Mouse (Mus musculus) heart, embryonic 16.5 days (tissue): ENCODE measurements around the gene Fndc3c1. TPM values are rescaled to one million over a fixed set of nuclear protein-coding genes. Genes with fewer than 3 reads are reported as not detected.
A peak's percentile ranks its signal among the peaks of the same experiment; 100 is the strongest.
"Not testable (repeated sequence)": the region's sequence is repeated elsewhere in the genome, so short reads cannot be mapped to it uniquely, and the experiment has no call there.

Source experiments
- ATAC-seq: fragments of 200-750 bp; cut with Nextera tagmentation; replicated peaks from 2 replicates; pipeline ENCODE4 v1.8.0; 2017; ENCODE audit warnings: moderate number of reproducible peaks; ENCODE audit not compliant: insufficient read depth, low FRiP score; ENCODE audit errors: extremely low read depth
- H3K27ac ChIP-seq: fragments of 300-500 bp; sonication (generic); 2 replicates; pipeline ENCODE4 v1.5.1; 2014; ENCODE audit warnings: mild to moderate bottlenecking, low read length, control low read depth, moderate library complexity
- H3K27me3 ChIP-seq: fragments of 300-500 bp; sonication (generic); 2 replicates; pipeline ENCODE4 v1.6.1; 2014; ENCODE audit warnings: low read length, mixed read lengths; ENCODE audit not compliant: control insufficient read depth, insufficient read depth
- H3K36me3 ChIP-seq: fragments of 300-500 bp; sonication (generic); 2 replicates; pipeline ENCODE4 v1.6.1; 2014; ENCODE audit not compliant: control insufficient read depth, insufficient read depth
- H3K4me1 ChIP-seq: fragments of 300-500 bp; sonication (generic); 2 replicates; pipeline ENCODE4 v1.6.1; 2014; ENCODE audit warnings: low read length, mixed read lengths; ENCODE audit not compliant: control insufficient read depth, insufficient read depth
- H3K4me2 ChIP-seq: fragments of 300-500 bp; sonication (generic); 2 replicates; pipeline ENCODE4 v1.6.1; 2014; ENCODE audit warnings: low read depth, mild to moderate bottlenecking, control low read depth, low read length
- H3K4me3 ChIP-seq: fragments of 300-500 bp; sonication (generic); 2 replicates; pipeline ENCODE4 v1.5.1; 2014; ENCODE audit warnings: mild to moderate bottlenecking, control low read depth, low read length
- H3K9ac ChIP-seq: fragments of 300-500 bp; sonication (generic); 2 replicates; pipeline ENCODE4 v1.6.1; 2014; ENCODE audit warnings: low read length, control low read depth
- H3K9me3 ChIP-seq: fragments of 300-500 bp; sonication (generic); replicated peaks from 2 replicates; pipeline ENCODE4 v1.6.1; 2016; ENCODE audit warnings: low read length; ENCODE audit not compliant: control insufficient read depth
- WGBS: fragments of 180-500 bp; shearing (Covaris S2); extraction: QIAGEN DNeasy Blood & Tissue Kit; methylation state at CpG from one replicate; pipeline ENCODE4 v1.1.7; 2014; 5-methylcytosine and 5-hydroxymethylcytosine counted together
- microRNA-seq: library from miRNA; unstranded; fragments of <30 nt; microRNA quantifications from one replicate; pipeline ENCODE4, GENCODE M21; 2017
- polyA plus RNA-seq: library from polyadenylated mRNA; unstranded; fragments of >200 nt; fragmentation: Nextera tagmentation; extraction: Ambion mirVana; gene quantifications from 2 replicates; pipeline ENCODE4 v1.2.1, GENCODE M21; 2015

Gene Fndc3c1
- polyA plus RNA-seq = 0.66 and 1.2 TPM in 2 replicates

DNA sequence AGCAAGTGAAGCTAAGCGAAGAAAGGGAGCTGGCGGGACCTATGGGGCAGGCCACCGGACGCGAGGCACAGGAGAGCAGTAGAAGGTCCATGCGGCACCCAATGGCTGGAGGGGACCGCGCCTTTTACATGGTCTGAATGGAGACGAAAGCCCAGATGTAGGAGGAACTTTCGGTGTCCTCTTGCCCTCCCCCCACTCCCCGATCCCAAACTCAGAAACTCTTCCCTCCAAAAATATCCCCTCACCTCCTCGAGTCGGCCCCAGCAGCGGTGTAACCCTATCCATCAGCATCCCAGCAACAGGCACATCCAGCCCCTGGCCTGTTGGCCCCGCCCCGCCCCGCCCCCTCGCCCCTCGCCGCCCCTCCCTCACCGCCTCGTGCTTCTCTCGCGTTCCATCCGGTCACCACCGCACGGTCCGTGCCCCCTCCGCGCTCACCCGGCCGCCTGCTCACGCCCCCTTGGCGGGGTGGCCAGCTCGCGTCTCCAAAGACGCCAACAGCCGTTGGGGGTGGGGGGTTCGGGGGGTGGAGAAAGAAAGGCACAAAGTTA is at the start of gene Fndc3c1:
Gene Fndc3c1, minus strand, starts transcription at position 301 of the 551 bp plus-strand sequence.
- Histone ChIP-seq H3K4me3 (peak within 1 kb of the TSS; percentile 58), H3K4me2 (peak within 1 kb of the TSS; percentile 83), H3K4me1 (no peaks in the 10 kb centered on the region), H3K9me3 (no peaks in the 10 kb centered on the region), H3K27ac (no peak within 1 kb of the TSS), H3K27me3 (0 out of 2 replicates have a peak, but pooled peaks cover 3% of the 10 kb centered on the region), H3K9ac (no peak within 1 kb of the TSS), H3K36me3 (no peaks in the 10 kb centered on the region)
- peak; percentile 79 for ATAC-seq
- 14% methylated on average over 25 of the region's 39 CpGs for WGBS

DNA sequence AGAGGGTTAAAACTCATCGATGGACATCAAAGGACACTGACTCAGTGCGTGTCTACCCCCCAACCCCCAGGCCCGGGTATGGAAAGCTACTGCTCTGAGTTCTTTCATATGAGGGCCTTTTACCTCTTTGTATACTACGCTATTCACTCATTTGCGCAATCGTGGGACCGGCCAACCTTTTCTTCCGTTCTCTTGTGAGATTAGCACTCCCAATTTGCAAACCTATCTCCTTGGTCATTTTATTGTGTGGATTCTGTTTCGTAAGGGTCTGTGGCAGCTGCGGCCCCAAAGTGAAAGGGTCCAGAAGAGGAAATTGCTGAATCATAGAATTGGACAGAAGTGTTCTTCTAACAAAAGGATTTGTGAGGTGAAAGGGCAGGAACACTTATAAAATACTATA is 1.2 kb upstream of the Fndc3c1 start:
- Histone ChIP-seq H3K9ac (no peak overlapping the region), H3K4me3 (no peak overlapping the region), H3K27me3 (0 out of 2 replicates have a peak, but pooled peaks cover 3% of the 10 kb centered on the region), H3K27ac (no peak overlapping the region), H3K4me1 (no peaks in the 10 kb centered on the region), H3K9me3 (no peaks in the 10 kb centered on the region), H3K36me3 (no peaks in the 10 kb centered on the region), H3K4me2 (no peak overlapping the region)
- WGBS = 35% methylated on average over 10 of the region's 10 CpGs
- no peak for ATAC-seq

DNA sequence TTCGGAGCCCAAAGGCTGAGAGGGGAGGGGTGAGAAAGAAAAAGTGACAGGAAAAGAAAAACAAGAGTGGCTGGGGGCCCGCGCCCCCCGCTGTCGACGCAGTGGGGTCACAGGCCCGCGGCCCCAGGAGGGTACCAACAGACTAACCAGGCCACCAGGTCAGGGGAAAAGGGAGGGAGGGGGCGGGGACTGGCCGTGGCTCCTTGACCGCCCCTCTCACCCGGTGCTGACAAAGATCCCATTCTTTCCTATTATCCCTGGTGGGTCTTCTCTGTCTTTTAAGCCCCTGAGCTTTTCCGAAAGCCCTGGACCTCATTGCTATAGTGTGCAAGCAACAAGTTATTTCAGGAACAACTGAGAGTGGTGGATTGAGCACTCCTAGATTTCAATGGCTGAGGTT is 470 bp upstream of the Fndc3c1 start:
- Histone ChIP-seq H3K36me3 (no peaks in the 10 kb centered on the region), H3K9me3 (no peaks in the 10 kb centered on the region), H3K27me3 (0 out of 2 replicates have a peak, but pooled peaks cover 3% of the 10 kb centered on the region), H3K27ac (no peak overlapping the region), H3K4me3 (peak overlapping the region; percentile 58), H3K9ac (no peak overlapping the region), H3K4me2 (peak overlapping the region; percentile 83), H3K4me1 (no peaks in the 10 kb centered on the region)
- 15% methylated on average over 12 of the region's 13 CpGs for WGBS
- ATAC-seq = 0 out of 2 replicates have a peak, but pooled peaks have one; percentile 28

DNA sequence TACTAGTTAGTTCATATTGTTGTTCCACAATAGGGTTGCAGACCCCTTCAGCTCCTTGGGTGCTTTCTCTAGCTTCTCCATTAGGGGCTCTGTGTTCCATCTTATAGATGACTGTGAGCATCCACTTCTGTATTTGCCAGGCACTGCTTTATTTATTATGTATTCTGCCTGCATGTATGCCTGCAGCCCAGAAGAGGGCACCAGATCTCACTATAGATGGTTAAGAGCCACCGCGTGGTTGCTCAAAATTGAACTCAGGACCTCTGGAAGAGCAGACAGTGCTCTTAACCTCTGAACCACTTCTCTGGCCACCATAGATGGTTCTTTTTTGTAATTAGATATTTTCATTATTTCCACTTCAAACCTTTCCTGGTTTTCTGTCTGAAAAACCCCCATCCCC is 5.3 kb downstream of the Fndc3c1 start:
- not testable (repeated sequence) for H3K36me3 ChIP-seq, H3K27me3 ChIP-seq, H3K9me3 ChIP-seq, H3K4me2 ChIP-seq, H3K27ac ChIP-seq, ATAC-seq, H3K9ac ChIP-seq, H3K4me1 ChIP-seq, H3K4me3 ChIP-seq
- WGBS = 29% methylated on average over 2 of the region's 2 CpGs

DNA sequence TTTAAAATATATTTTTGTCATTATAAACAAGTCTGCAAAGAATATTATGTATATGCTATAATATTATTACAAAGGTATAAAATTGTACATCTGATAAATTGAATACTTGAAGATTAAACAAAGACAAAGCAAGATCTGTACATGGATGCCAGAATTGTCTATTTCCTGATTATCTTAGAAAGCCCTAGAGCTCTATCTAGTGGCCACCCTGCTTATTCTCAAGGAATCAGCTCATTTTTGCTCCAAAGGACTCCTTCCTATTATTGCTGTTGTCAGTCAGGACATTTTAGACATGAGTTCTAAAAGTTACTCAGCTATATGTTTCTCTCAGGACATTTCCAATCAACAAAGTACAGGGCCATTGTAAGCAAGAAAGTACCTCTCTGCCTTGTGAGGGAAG is 99.9 kb downstream of the Fndc3c1 start:
- no peaks in the 10 kb centered on the region for H3K4me1 ChIP-seq
- H3K9ac ChIP-seq = no peak overlapping the region
- H3K27ac ChIP-seq = no peak overlapping the region
- no peaks in the 10 kb centered on the region for H3K9me3 ChIP-seq
- H3K4me2 ChIP-seq = no peak overlapping the region
- H3K27me3 ChIP-seq = no peaks in the 10 kb centered on the region
- ATAC-seq = no peak
- H3K36me3 ChIP-seq = no peaks in the 10 kb centered on the region
- no peak overlapping the region for H3K4me3 ChIP-seq

DNA sequence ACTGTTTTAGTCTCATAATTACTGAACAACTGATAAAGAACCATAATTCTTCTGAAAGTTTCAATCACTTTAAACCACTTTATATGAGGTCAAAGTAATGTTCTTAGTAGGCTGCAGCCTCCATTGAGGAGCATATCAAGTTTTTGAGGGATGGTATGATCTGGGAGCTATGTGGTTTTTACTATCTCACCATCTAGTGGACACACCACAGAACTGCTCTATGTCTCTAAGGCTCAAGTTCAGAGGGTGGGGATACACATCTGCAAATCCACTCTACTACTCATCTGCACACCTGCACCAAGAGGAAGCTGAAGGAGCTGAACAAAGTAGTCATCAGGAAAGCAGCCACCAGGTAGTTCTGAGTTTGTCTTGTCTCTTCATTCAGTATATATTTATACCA is 104.6 kb downstream of the Fndc3c1 start:
- ATAC-seq = no peak
- Histone ChIP-seq H3K4me3 (no peak overlapping the region), H3K27me3 (no peaks in the 10 kb centered on the region), H3K9ac (no peak overlapping the region), H3K36me3 (no peaks in the 10 kb centered on the region), H3K9me3 (no peaks in the 10 kb centered on the region), H3K4me2 (no peak overlapping the region), H3K27ac (no peak overlapping the region), H3K4me1 (no peaks in the 10 kb centered on the region)

Small RNA genes within 50 kb of the gene (microRNA-seq; reads per million reads assigned to microRNA genes)
- not detected for gene Gm27428

Other genes starting within 250 kb of the Fndc3c1 start
- gene Fnd3c2, start 230.0 kb downstream of the Fndc3c1 start, polyA plus RNA-seq = not detected in 2 replicates
- not detected in 2 replicates for gene Gm5127, start 97.8 kb upstream of the Fndc3c1 start, polyA plus RNA-seq
- gene Cysltr1, start 118.3 kb upstream of the Fndc3c1 start, polyA plus RNA-seq = 2.7 and 2.8 TPM in 2 replicates